Mouse (Mus musculus): Measurements from ENCODE around the gene Lurap1. TPM values are rescaled to one million over a fixed set of nuclear protein-coding genes. Genes with fewer than 3 reads are reported as not detected.

The Lurap1 gene
- polyA plus RNA-seq, 1 experiment from 2014 or later, result 2.8 TPM

GRCm38 (mm10) chr4:116110695-116111094 lies 40.4 kb downstream of the Lurap1 start:
- 94% methylated on average over 6 of the region's 6 CpGs for WGBS
- Histone ChIP-seq H3K27me3 (ENCODE audit: control insufficient read depth, insufficient read depth, low read length) (no peaks in the 10 kb centered on the region), H3K9me3 (ENCODE audit: control insufficient read depth, low read length) (no peaks in the 10 kb centered on the region), H3K27ac (ENCODE audit: low read depth, low read length) (no peak overlapping the region), H3K36me3 (ENCODE audit: control insufficient read depth, insufficient read depth, low read length) (peaks cover 5% of the 10 kb centered on the region), H3K4me1 (replicated peaks; ENCODE audit: control insufficient read depth, insufficient read depth, low read length) (no peaks in the 10 kb centered on the region), H3K4me2 (ENCODE audit: low read depth, low read length, severe bottlenecking) (no peak overlapping the region), H3K9ac (ENCODE audit: low read length) (no peak overlapping the region), H3K4me3 (ENCODE audit: low read depth, low read length) (no peak overlapping the region)
- no peak for DNase-seq (ENCODE audit: low spot score)
- no peak for ATAC-seq (replicated peaks; ENCODE audit: low FRiP score)

GRCm38 (mm10) chr4:116105278-116105677 lies 45.9 kb downstream of the Lurap1 start:
- Histone ChIP-seq H3K9me3 (ENCODE audit: control insufficient read depth, low read length) (no peaks in the 10 kb centered on the region), H3K27ac (ENCODE audit: low read depth, low read length) (no peak overlapping the region), H3K27me3 (ENCODE audit: control insufficient read depth, insufficient read depth, low read length) (no peaks in the 10 kb centered on the region), H3K4me1 (replicated peaks; ENCODE audit: control insufficient read depth, insufficient read depth, low read length) (no peaks in the 10 kb centered on the region), H3K9ac (ENCODE audit: low read length) (no peak overlapping the region), H3K36me3 (ENCODE audit: control insufficient read depth, insufficient read depth, low read length) (peaks cover 7% of the 10 kb centered on the region), H3K4me3 (ENCODE audit: low read depth, low read length) (no peak overlapping the region), H3K4me2 (ENCODE audit: low read depth, low read length, severe bottlenecking) (no peak overlapping the region)
- no peak for DNase-seq (ENCODE audit: low spot score)
- 96% methylated on average over 5 of the region's 5 CpGs for WGBS
- ATAC-seq (replicated peaks; ENCODE audit: low FRiP score), result no peak

- DNase-seq (ENCODE audit: low spot score) (no peak), ATAC-seq (replicated peaks; ENCODE audit: low FRiP score) (no peak)
- no peak overlapping the region for H3K27ac ChIP-seq (ENCODE audit: low read depth, low read length)
- WGBS, result 89% methylated on average over 7 of the region's 7 CpGs
- H3K36me3 ChIP-seq (ENCODE audit: control insufficient read depth, insufficient read depth, low read length), result peaks cover 25% of the 10 kb centered on the region
- H3K4me3 ChIP-seq (ENCODE audit: low read depth, low read length), result no peak overlapping the region
- no peak overlapping the region for H3K9ac ChIP-seq (ENCODE audit: low read length)
- no peaks in the 10 kb centered on the region for H3K9me3 ChIP-seq (ENCODE audit: control insufficient read depth, low read length)
- no peaks in the 10 kb centered on the region for H3K4me1 ChIP-seq (replicated peaks; ENCODE audit: control insufficient read depth, insufficient read depth, low read length)
- no peak overlapping the region for H3K4me2 ChIP-seq (ENCODE audit: low read depth, low read length, severe bottlenecking)
- no peaks in the 10 kb centered on the region for H3K27me3 ChIP-seq (ENCODE audit: control insufficient read depth, insufficient read depth, low read length)
These were observed 50.2 kb downstream of the Lurap1 start for GRCm38 (mm10) chr4:116100959-116101358.

DNA sequence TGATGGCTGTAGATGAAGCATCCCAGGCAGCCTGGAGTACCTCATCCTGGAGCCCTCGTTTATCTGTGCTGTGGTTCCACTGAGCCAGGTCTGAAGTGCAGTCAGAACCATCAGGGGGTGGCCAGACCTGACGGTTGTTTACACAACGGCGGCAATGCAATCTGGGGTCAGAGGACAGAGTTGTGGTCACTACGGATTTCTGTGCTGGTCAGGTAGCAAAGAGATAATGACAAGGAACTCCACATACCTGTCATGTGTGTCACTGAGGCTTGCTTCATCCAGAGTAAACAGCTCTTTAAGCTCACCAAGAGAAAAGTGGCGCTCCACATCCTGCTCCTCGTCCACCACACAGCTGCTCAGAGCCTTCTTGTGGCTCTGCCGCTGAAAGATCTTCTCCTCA lies 53.9 kb downstream of the Lurap1 start:
- no peaks in the 10 kb centered on the region for H3K4me1 ChIP-seq (replicated peaks; ENCODE audit: control insufficient read depth, insufficient read depth, low read length)
- DNase-seq (ENCODE audit: low spot score), result no peak
- no peaks in the 10 kb centered on the region for H3K9me3 ChIP-seq (ENCODE audit: control insufficient read depth, low read length)
- H3K27me3 ChIP-seq (ENCODE audit: control insufficient read depth, insufficient read depth, low read length), result no peaks in the 10 kb centered on the region
- no peak overlapping the region for H3K4me3 ChIP-seq (ENCODE audit: low read depth, low read length)
- peaks cover 23% of the 10 kb centered on the region for H3K36me3 ChIP-seq (ENCODE audit: control insufficient read depth, insufficient read depth, low read length)
- no peak overlapping the region for H3K27ac ChIP-seq (ENCODE audit: low read depth, low read length)
- no peak overlapping the region for H3K4me2 ChIP-seq (ENCODE audit: low read depth, low read length, severe bottlenecking)
- 92% methylated on average over 8 of the region's 8 CpGs for WGBS
- no peak for ATAC-seq (replicated peaks; ENCODE audit: low FRiP score)
- no peak overlapping the region for H3K9ac ChIP-seq (ENCODE audit: low read length)

- H3K27ac ChIP-seq (ENCODE audit: low read depth, low read length), result no peak overlapping the region
- no peaks in the 10 kb centered on the region for H3K27me3 ChIP-seq (ENCODE audit: control insufficient read depth, insufficient read depth, low read length)
- no peak overlapping the region for H3K4me3 ChIP-seq (ENCODE audit: low read depth, low read length)
- H3K4me1 ChIP-seq (replicated peaks; ENCODE audit: control insufficient read depth, insufficient read depth, low read length), result no peaks in the 10 kb centered on the region
- H3K9ac ChIP-seq (ENCODE audit: low read length), result no peak overlapping the region
- H3K4me2 ChIP-seq (ENCODE audit: low read depth, low read length, severe bottlenecking), result no peak overlapping the region
- ATAC-seq (replicated peaks; ENCODE audit: low FRiP score), result no peak
- no peak for DNase-seq (ENCODE audit: low spot score)
- no peaks in the 10 kb centered on the region for H3K9me3 ChIP-seq (ENCODE audit: control insufficient read depth, low read length)
- 91% methylated on average over 10 of the region's 10 CpGs for WGBS
- peaks cover 23% of the 10 kb centered on the region for H3K36me3 ChIP-seq (ENCODE audit: control insufficient read depth, insufficient read depth, low read length)
These were observed 54.8 kb downstream of the Lurap1 start for GRCm38 (mm10) chr4:116096291-116096690.

- no peak overlapping the region for H3K27ac ChIP-seq (ENCODE audit: low read depth, low read length)
- H3K9ac ChIP-seq (ENCODE audit: low read length), result no peak overlapping the region
- H3K36me3 ChIP-seq (ENCODE audit: control insufficient read depth, insufficient read depth, low read length), result peaks cover 11% of the 10 kb centered on the region
- H3K4me3 ChIP-seq (ENCODE audit: low read depth, low read length), result no peak overlapping the region
- H3K4me1 ChIP-seq (replicated peaks; ENCODE audit: control insufficient read depth, insufficient read depth, low read length), result no peaks in the 10 kb centered on the region
- H3K4me2 ChIP-seq (ENCODE audit: low read depth, low read length, severe bottlenecking), result no peak overlapping the region
- 90% methylated on average over 23 of the region's 23 CpGs for WGBS
- ATAC-seq (replicated peaks; ENCODE audit: low FRiP score) (no peak), DNase-seq (ENCODE audit: low spot score) (no peak)
- no peaks in the 10 kb centered on the region for H3K9me3 ChIP-seq (ENCODE audit: control insufficient read depth, low read length)
- no peaks in the 10 kb centered on the region for H3K27me3 ChIP-seq (ENCODE audit: control insufficient read depth, insufficient read depth, low read length)
These were observed 62.5 kb downstream of the Lurap1 start for GRCm38 (mm10) chr4:116088510-116089249.

Other genes starting within 250 kb of the Lurap1 start
- gene Dmbx1, start 211.4 kb downstream of the Lurap1 start, polyA plus RNA-seq (2014; fragmentation: Nextera tagmentation; extraction: Ambion mirVana), result 0.35 and 0.48 TPM in 2 replicates
- gene Faah, start 133.4 kb downstream of the Lurap1 start, polyA plus RNA-seq (2014; fragmentation: Nextera tagmentation; extraction: Ambion mirVana), result 1.2 and 1.7 TPM in 2 replicates
- 16.4 and 17.4 TPM in 2 replicates for gene Nsun4, start 97.5 kb downstream of the Lurap1 start, polyA plus RNA-seq (2014; fragmentation: Nextera tagmentation; extraction: Ambion mirVana)
- 385 TPM in 2 replicates for gene Uqcrh, start 76.3 kb downstream of the Lurap1 start, polyA plus RNA-seq (2014; fragmentation: Nextera tagmentation; extraction: Ambion mirVana)
- 70.1 and 71.4 TPM in 2 replicates for gene Lrrc41, start 76.1 kb downstream of the Lurap1 start, polyA plus RNA-seq (2014; fragmentation: Nextera tagmentation; extraction: Ambion mirVana)
- 79.1 and 79.2 TPM in 2 replicates for gene Rad54l, start 27.6 kb downstream of the Lurap1 start, polyA plus RNA-seq (2014; fragmentation: Nextera tagmentation; extraction: Ambion mirVana)
- 54.9 and 58.8 TPM in 2 replicates for gene Pomgnt1, start 27.5 kb downstream of the Lurap1 start, polyA plus RNA-seq (2014; fragmentation: Nextera tagmentation; extraction: Ambion mirVana)
- 0.19 TPM in 1 of 2 replicates, not detected in the other for gene Tspan1, start 16.3 kb upstream of the Lurap1 start, polyA plus RNA-seq (2014; fragmentation: Nextera tagmentation; extraction: Ambion mirVana)
- not detected in 2 replicates for gene 1700042G07Rik, start 22.0 kb upstream of the Lurap1 start, polyA plus RNA-seq (2014; fragmentation: Nextera tagmentation; extraction: Ambion mirVana)
- not detected in 2 replicates for gene Gm49337, start 22.0 kb upstream of the Lurap1 start, polyA plus RNA-seq (2014; fragmentation: Nextera tagmentation; extraction: Ambion mirVana)
- 58.0 and 71.4 TPM in 2 replicates for gene Pik3r3, start 70.3 kb upstream of the Lurap1 start, polyA plus RNA-seq (2014; fragmentation: Nextera tagmentation; extraction: Ambion mirVana)

Measured in forebrain, embryonic 11.5 days (tissue).